Mouse (Mus musculus) thymus, adult 2 months (tissue): ENCODE results near the gene Shisa2.

ENCODE experiments used
- CTCF ChIP-seq: fragments of 200-500 bp; IDR thresholded peaks from 2 replicates; pipeline ENCODE4 v1.5.1; 2012; ENCODE audit warnings: mild to moderate bottlenecking, control low read depth, low read length, moderate library complexity, borderline replicate concordance; ENCODE audit not compliant: control insufficient read depth, poor library complexity, insufficient read depth; ENCODE audit errors: extremely low read depth
- POLR2A ChIP-seq: fragments of 200-500 bp; IDR thresholded peaks from 2 replicates; pipeline ENCODE4 v1.6.1; 2012; ENCODE audit warnings: mild to moderate bottlenecking, low read length, control low read depth, moderate library complexity; ENCODE audit not compliant: control insufficient read depth, poor library complexity, insufficient read depth; ENCODE audit errors: extremely low read depth

DNA sequence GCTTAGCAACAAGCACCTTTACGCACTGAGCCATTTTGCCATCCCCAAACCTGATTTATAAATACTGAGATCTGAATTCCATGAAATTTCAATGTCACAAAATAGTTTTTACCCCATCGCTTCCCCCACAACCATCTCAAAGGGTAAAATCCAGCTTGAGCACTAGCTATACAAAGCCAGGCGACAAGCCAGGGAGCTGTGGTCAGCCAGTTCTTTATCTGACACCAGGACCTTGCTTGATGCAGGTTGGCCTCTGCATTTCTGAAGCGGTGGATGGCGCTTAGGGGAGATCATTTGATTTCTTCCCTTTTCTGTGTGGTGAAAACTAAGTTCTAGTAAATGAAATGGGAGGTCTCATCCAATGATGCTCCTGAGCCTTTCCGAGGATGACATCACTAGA lies 7.0 kb downstream of the Shisa2 start:
- no peak for TF ChIP-seq CTCF
- TF ChIP-seq POLR2A = no peak
